Mouse (Mus musculus) liver, adult 2 months (tissue): ENCODE results near the gene Map3k7cl.

Experiments used
- CTCF ChIP-seq: fragments of 200-500 bp; IDR thresholded peaks from 2 replicates; pipeline ENCODE4 v1.5.1; 2011; ENCODE audit warnings: low read depth, low read length, control low read depth
- POLR2A ChIP-seq: fragments of 200-500 bp; IDR thresholded peaks from 2 replicates; pipeline ENCODE4 v1.6.1; 2011; ENCODE audit warnings: low read length, control low read depth; ENCODE audit not compliant: insufficient read depth; ENCODE audit errors: extremely low read depth

DNA sequence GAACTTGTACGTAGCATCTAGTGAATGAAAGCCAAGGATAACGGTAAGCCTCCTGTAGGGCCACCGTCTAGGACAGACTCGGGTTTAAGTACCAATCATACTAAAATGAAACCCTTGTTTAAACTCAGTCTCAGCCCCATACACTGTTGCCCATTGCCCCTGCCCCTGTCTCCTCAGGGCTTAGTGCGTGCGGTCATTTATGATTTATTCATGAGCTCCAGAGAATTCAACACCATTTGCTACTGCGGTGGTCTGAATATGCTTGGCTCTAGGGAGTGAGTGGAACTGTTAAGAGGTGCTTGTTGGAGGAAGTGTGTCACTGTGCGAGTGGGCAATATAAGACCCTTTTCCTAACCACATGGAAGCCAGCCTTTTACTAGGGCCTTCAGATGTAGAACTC lies 34.7 kb downstream of the Map3k7cl start:
- no peak for TF ChIP-seq CTCF
- no peak for TF ChIP-seq POLR2A
